Mouse (Mus musculus): ENCODE results near the gene Arhgap31.

Arhgap31 gene

DNA sequence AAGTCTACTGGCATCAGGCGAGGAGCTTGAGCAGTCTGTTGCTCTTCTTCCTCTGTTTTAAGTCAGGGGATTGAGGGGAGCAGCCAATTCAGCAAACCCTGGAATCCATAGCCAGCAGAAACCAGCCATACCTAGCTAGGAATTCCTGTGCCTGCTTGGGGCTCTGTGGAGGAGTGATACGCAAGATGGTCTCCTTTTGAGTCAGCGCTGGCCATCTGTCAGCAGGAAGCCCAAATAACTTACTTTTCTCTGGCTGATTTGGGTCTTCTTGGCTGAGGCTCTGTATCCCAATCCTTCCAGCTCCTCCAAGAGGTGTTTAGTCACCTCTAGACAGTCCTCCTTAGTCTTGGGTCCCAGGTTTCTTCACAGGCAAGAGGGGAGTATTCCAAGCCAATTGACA, 157.1 kb downstream of the Arhgap31 start:
- no peak for DNase-seq (ENCODE audit: low read depth, low spot score)
- no peaks in the 10 kb centered on the region for H3K27me3 ChIP-seq (ENCODE audit: control insufficient read depth, insufficient read depth, low read length, poor library complexity, severe bottlenecking)
- H3K36me3 ChIP-seq (ENCODE audit: control insufficient read depth, insufficient read depth, low read length, poor library complexity, severe bottlenecking) = no peaks in the 10 kb centered on the region

DNA sequence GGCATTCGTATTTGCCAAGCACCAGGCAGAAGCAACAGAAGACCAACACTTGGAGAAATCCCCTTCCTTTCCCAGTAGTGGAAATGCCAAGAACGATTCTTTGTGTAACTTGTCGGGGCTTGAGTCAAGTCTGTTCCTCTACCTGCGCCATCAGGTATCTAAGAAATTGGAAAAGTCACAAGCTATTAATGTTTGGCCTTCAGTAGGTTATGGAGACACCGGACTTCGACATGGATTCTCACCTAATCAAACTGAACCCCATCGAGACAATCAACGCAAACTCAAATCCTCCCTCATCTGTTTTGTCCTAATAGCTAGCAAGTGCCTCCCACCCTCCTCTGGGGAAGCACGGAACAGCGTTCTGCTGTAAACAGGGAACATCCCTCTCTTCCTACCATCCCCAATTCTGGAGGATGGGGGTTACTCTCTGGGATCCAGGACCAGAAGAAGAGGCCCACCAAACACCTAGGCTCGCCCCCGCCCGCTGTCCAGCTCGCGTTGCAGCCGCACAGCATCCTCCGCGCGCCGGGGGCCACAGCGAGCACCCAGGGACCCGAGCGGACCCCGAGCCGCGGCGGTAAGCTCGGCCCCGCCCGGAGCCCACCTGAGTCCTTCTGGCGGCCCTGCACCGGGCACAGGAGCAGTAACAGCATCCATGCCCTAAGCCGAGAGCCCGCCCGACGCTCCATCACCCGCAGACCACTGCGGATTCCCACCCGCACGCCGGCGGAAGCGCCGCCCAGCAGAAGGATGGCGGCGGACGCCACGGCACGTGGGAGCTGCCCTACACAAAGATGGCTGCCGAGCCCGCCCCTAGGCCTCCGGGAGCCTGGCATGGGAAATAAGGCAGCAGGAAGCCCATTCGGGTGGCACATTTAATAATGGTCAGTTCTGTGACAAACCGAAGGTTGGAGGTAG, 163.3 kb downstream of the Arhgap31 start, which contains the start of gene Poglut1:
Poglut1 (minus strand) TSS at position 780 of the 918 bp plus-strand sequence.
- DNase-seq (ENCODE audit: low read depth, low spot score) = peak; percentile 69
- Histone ChIP-seq H3K27me3 (ENCODE audit: control insufficient read depth, insufficient read depth, low read length, poor library complexity, severe bottlenecking) (no peaks in the 10 kb centered on the region), H3K36me3 (ENCODE audit: control insufficient read depth, insufficient read depth, low read length, poor library complexity, severe bottlenecking) (peaks cover 5% of the 10 kb centered on the region; the same call in 1 of the 2 replicates)

All from splenic B cell, adult 2 months (primary cell).